Mouse (Mus musculus) small intestine, adult 2 months (tissue): ENCODE data around the gene Selplg. TPM values are rescaled to one million over a fixed set of nuclear protein-coding genes. Genes with fewer than 3 reads are reported as not detected.
"Not testable (repeated sequence)": the region's sequence is repeated elsewhere in the genome, so short reads cannot be mapped to it uniquely, and the experiment has no call there.

Experiments
- H3K27ac ChIP-seq: fragments of 200-500 bp; 2 replicates; pipeline ENCODE4 v1.5.1; 2012; ENCODE audit warnings: low read depth, low read length, control low read depth, inconsistent platforms; ENCODE audit not compliant: insufficient read depth
- H3K27me3 ChIP-seq: fragments of 200-500 bp; 2 replicates; pipeline ENCODE4 v1.6.1; 2012; ENCODE audit warnings: mild to moderate bottlenecking, moderate library complexity, low read length, inconsistent platforms; ENCODE audit not compliant: control insufficient read depth, insufficient read depth
- H3K36me3 ChIP-seq: fragments of 200-500 bp; 2 replicates; pipeline ENCODE4 v1.6.1; 2012; ENCODE audit warnings: mild to moderate bottlenecking, low read length, control low read depth, inconsistent platforms; ENCODE audit not compliant: control insufficient read depth, insufficient read depth
- H3K4me1 ChIP-seq: fragments of 200-500 bp; 2 replicates; pipeline ENCODE4 v1.6.1; 2012; ENCODE audit warnings: low read length, inconsistent platforms, mixed read lengths; ENCODE audit not compliant: control insufficient read depth, insufficient read depth, insufficient read length
- H3K4me3 ChIP-seq: fragments of 200-500 bp; 2 replicates; pipeline ENCODE4 v1.5.1; 2012; ENCODE audit warnings: low read depth, mild to moderate bottlenecking, control low read depth, inconsistent platforms, low read length, moderate library complexity
- CTCF ChIP-seq: fragments of 200-500 bp; IDR thresholded peaks from 2 replicates; pipeline ENCODE4 v1.5.1; 2012; ENCODE audit warnings: low read depth, mild to moderate bottlenecking, control low read depth, inconsistent platforms, low read length, moderate library complexity, mixed read lengths; ENCODE audit not compliant: insufficient replicate concordance, insufficient read length; ENCODE audit errors: extremely low read depth
- POLR2A ChIP-seq: fragments of 200-500 bp; IDR thresholded peaks from 2 replicates; pipeline ENCODE4 v1.6.1; 2012; ENCODE audit warnings: low read depth, mild to moderate bottlenecking, control low read depth, inconsistent platforms, low read length, moderate library complexity
- WGBS: fragments of 180-500 bp; shearing (Covaris S2); methylation state at CpG from one replicate; pipeline ENCODE4 v1.1.7; 2018; 5-methylcytosine and 5-hydroxymethylcytosine counted together
- polyA plus RNA-seq: library from polyadenylated mRNA; depleted of rRNA; stranded (reverse); fragments of >200 nt; gene quantifications from 2 replicates; pipeline ENCODE4 v1.2.3, GENCODE M21; 2012

Gene Selplg
- polyA plus RNA-seq, 1 experiment, result 52.3 TPM

DNA sequence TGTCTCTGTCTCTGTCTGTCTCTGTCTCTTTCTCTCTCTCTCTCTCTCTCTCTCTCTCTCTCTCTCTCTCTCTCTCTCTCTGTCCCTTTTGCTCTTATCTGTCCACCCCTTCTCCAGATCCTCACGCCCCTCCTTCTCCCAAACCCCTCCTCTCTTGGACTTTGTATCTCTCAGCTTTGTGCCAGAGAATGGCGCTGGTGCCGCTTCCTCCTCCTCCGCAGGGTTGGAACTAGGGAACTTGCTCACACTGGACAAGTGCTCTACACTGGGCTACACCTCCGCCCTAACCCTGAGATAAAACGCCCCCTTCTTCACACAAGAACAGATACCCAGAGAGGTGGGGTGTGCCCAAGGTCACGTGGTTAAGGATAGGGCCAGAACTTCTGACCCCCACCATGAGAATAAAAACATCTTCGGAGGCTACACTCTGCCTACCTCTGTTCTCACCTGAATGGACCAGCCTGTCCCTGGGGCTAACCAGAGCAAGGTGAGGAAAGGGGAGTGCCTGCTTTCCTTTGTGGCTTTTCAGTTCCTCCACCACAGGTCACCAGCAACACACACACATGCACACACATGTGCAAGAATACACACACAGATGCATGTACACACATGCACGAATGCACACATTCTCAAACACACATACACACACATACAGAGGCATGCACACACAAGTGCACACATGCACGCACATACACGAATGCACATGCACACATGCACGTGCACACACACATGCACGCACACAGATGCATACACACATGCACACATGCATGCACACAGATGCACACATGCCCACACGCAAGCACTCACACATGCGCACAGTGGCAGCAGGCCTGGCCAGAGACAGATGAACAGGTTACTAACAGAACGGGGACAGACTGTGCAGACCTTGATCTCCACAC is 41.0 kb downstream of the Selplg start:
- no peak overlapping the region for H3K27ac ChIP-seq
- TF ChIP-seq CTCF, result no peak
- no peak for TF ChIP-seq POLR2A
- H3K4me3 ChIP-seq, result no peak overlapping the region
- peaks cover 9% of the 10 kb centered on the region for H3K4me1 ChIP-seq
- whole genome bisulfite sequencing, result 56% methylated on average over 16 of the region's 16 CpGs
- H3K27me3 ChIP-seq, result no peaks in the 10 kb centered on the region
- H3K36me3 ChIP-seq, result no peaks in the 10 kb centered on the region

DNA sequence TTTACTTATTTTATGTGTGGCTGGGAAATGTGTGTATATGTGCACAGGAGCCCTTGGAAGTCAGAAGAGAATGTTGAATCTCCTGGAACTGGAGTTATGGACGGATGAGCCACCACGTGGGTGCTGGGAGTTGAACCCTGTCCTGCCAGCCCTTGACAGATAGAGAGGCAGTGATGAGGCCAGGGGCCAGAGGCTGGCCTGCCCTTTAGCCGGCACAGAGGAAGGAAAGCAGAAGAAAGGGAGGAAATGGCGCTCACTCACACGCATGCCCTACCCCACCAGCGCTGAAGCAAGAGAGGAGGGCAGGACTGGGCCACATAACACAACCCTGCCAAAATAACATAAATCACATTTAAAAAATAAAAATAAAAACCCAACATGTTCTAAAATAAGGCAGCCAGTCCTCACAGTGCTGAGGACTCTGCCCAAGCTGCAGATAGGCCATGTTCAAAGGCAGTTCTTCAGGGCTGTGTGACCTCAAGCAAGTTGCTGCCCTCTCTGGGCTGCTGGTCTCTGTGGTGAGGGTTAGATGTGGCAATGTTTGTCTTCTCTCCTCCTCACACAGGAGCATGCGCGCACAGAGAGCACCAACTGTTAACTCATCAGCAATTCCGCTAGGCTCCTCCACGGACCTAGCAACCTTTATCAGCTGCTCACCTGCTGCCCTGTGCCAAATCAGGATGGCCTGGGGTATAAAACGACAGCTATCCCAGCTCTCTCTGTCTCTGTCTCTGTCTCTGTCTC is 41.8 kb downstream of the Selplg start:
- TF ChIP-seq CTCF (no peak), POLR2A (no peak)
- Histone ChIP-seq H3K27me3 (no peaks in the 10 kb centered on the region), H3K36me3 (no peaks in the 10 kb centered on the region)

DNA sequence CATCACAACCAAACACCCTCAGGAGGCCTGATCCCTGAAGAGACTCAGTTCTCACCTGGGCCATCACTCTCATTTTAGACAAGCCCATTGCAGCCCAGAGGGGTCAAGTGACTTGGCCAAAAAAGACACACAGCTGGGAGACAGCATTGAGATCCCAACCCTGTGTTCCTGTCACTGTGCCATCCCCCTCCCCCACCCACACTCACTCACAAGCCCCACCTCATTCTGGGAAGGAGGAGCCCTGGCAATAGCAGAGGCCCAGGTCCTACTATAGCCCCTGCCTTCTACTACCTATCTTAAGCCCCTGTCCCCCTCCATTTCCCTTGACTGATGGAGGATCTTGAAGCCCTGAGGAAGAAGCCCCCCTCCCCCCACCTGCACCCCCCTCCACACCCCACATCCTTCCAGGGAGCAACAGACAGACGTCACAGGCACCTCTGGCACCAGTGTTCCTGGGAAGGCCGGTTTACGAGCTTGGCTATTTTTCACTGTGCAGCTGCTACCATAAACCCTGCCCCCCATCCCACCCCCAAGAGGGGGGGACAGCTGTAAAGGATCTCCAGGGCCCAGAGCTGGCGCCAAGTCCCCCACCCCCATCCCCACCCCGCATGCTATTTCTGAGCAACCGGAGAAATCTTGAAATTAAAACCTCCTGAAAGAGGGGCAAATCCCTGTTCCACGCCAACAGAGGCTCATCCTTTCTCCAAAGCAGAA is 43.2 kb downstream of the Selplg start:
- H3K4me1 ChIP-seq, result peaks cover 9% of the 10 kb centered on the region
- no peaks in the 10 kb centered on the region for H3K27me3 ChIP-seq
- 41% methylated on average over 7 of the region's 7 CpGs for WGBS
- no peak overlapping the region for H3K4me3 ChIP-seq
- TF ChIP-seq CTCF (no peak), POLR2A (no peak)
- H3K36me3 ChIP-seq, result no peaks in the 10 kb centered on the region
- no peak overlapping the region for H3K27ac ChIP-seq

More for the DNA sequence above, 41.8 kb downstream of the Selplg start:
- Histone ChIP-seq H3K4me1 (peaks cover 9% of the 10 kb centered on the region), H3K27ac (no peak overlapping the region), H3K4me3 (no peak overlapping the region)
- 30% methylated on average over 11 of the region's 11 CpGs for WGBS

DNA sequence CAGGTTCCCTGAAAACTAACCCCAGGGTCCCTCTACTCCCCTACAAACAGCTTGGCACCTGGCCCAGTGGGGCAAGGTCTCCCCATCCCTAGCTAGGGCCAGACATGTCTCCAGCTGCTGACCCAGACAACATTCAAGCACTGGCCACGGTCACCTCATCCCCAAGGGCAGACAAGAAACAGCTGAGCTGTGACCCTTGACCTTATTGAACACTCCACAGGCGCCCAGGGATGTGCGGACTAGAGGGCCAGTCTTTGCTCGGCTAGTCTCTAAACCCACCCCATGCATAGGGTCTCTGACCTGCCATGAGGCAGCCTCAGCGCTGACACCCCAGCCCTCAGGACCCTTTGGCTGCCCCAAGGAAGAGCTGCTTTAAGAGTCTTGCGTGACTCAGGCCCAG is 43.8 kb downstream of the Selplg start:
- no peaks in the 10 kb centered on the region for H3K36me3 ChIP-seq
- no peak overlapping the region for H3K27ac ChIP-seq
- H3K4me1 ChIP-seq, result peaks cover 9% of the 10 kb centered on the region
- TF ChIP-seq CTCF (no peak), POLR2A (no peak)
- 0 out of 2 replicates have a peak, but pooled peaks cover 3% of the 10 kb centered on the region for H3K27me3 ChIP-seq
- WGBS, result 61% methylated on average over 6 of the region's 6 CpGs
- no peak overlapping the region for H3K4me3 ChIP-seq

GRCm38 (mm10) chr5:113786985-113787384 is 45.5 kb downstream of the Selplg start:
- TF ChIP-seq CTCF (no peak), POLR2A (no peak)
- Histone ChIP-seq H3K36me3 (no peaks in the 10 kb centered on the region), H3K27me3 (0 out of 2 replicates have a peak, but pooled peaks cover 6% of the 10 kb centered on the region), H3K4me1 (peaks cover 9% of the 10 kb centered on the region), H3K27ac (no peak overlapping the region), H3K4me3 (no peak overlapping the region)
- WGBS, result 67% methylated on average over 5 of the region's 5 CpGs

GRCm38 (mm10) chr5:113784104-113784503 is 48.3 kb downstream of the Selplg start:
- H3K36me3 ChIP-seq, H3K4me1 ChIP-seq, H3K27me3 ChIP-seq, H3K4me3 ChIP-seq: not testable (repeated sequence)
- peak overlapping the region; percentile 49 for H3K27ac ChIP-seq
- WGBS, result 32% methylated on average over 3 of the region's 3 CpGs
